Mouse (Mus musculus) liver, postnatal 0 days (tissue): ENCODE results near the gene Kif20b. TPM values are rescaled to one million over a fixed set of nuclear protein-coding genes. Genes with fewer than 3 reads are reported as not detected.

Experiments used
- ATAC-seq: fragments of 200-750 bp; cut with Nextera tagmentation; 2 replicates; pipeline ENCODE4 v1.8.0; 2017; ENCODE audit warnings: mild to moderate bottlenecking, moderate library complexity
- DNase-seq: peaks from one replicate; pipeline ENCODE4 v3.0.0-alpha.2; 2016
- H3K27ac ChIP-seq: fragments of 300-500 bp; sonication (generic); 2 replicates; pipeline ENCODE4 v1.5.1; 2014; ENCODE audit warnings: antibody characterized with exemption, moderate library complexity, mild to moderate bottlenecking, low read depth
- H3K27me3 ChIP-seq: fragments of 300-500 bp; sonication (generic); 2 replicates; pipeline ENCODE4 v1.6.1; 2014; ENCODE audit warnings: low read length, control low read depth, mixed read lengths; ENCODE audit not compliant: insufficient read depth
- H3K36me3 ChIP-seq: fragments of 300-500 bp; sonication (generic); replicated peaks from 2 replicates; pipeline ENCODE4 v1.6.1; 2014; ENCODE audit warnings: mild to moderate bottlenecking, control low read depth, low read length, moderate library complexity, mixed read lengths; ENCODE audit not compliant: insufficient read depth
- H3K4me1 ChIP-seq: fragments of 300-500 bp; sonication (generic); 2 replicates; pipeline ENCODE4 v1.6.1; 2014; ENCODE audit warnings: antibody characterized with exemption, mild to moderate bottlenecking, control low read depth; ENCODE audit not compliant: insufficient read depth
- H3K4me2 ChIP-seq: fragments of 300-500 bp; sonication (generic); 2 replicates; pipeline ENCODE4 v1.6.1; 2014; ENCODE audit warnings: low read depth, mild to moderate bottlenecking, low read length, moderate library complexity, mixed read lengths
- H3K4me3 ChIP-seq: fragments of 300-500 bp; sonication (generic); 2 replicates; pipeline ENCODE4 v1.5.1; 2014; ENCODE audit warnings: low read depth, low read length
- H3K9ac ChIP-seq: fragments of 300-500 bp; sonication (generic); replicated peaks from 2 replicates; pipeline ENCODE4 v1.6.1; 2014; ENCODE audit warnings: mild to moderate bottlenecking, moderate library complexity
- H3K9me3 ChIP-seq: fragments of 300-500 bp; sonication (generic); 2 replicates; pipeline ENCODE4 v1.6.1; 2016; ENCODE audit warnings: mild to moderate bottlenecking, control low read depth, low read length, mixed read lengths
- CTCF ChIP-seq: sonication (generic); IDR thresholded peaks from 2 replicates; pipeline ENCODE4 v1.5.1; 2016; ENCODE audit warnings: antibody characterized with exemption, low read depth
- EP300 ChIP-seq: IDR thresholded peaks from 2 replicates; pipeline ENCODE4 v1.6.1; 2016; ENCODE audit warnings: antibody characterized with exemption, low read depth, mild to moderate bottlenecking
- WGBS: fragments of 180-500 bp; shearing (Covaris S2); extraction: QIAGEN DNeasy Blood & Tissue Kit; methylation state at CpG from one replicate; pipeline ENCODE4 v1.1.7; 2014; ENCODE audit not compliant: insufficient replicate concordance; 5-methylcytosine and 5-hydroxymethylcytosine counted together
- polyA plus RNA-seq: library from polyadenylated mRNA; unstranded; fragments of >200 nt; fragmentation: Nextera tagmentation; extraction: Ambion mirVana; gene quantifications from 2 replicates; pipeline ENCODE4 v1.2.1, GENCODE M21; 2015

The Kif20b gene
- polyA plus RNA-seq, 1 experiment from 2014 or later: 18.0 TPM

DNA sequence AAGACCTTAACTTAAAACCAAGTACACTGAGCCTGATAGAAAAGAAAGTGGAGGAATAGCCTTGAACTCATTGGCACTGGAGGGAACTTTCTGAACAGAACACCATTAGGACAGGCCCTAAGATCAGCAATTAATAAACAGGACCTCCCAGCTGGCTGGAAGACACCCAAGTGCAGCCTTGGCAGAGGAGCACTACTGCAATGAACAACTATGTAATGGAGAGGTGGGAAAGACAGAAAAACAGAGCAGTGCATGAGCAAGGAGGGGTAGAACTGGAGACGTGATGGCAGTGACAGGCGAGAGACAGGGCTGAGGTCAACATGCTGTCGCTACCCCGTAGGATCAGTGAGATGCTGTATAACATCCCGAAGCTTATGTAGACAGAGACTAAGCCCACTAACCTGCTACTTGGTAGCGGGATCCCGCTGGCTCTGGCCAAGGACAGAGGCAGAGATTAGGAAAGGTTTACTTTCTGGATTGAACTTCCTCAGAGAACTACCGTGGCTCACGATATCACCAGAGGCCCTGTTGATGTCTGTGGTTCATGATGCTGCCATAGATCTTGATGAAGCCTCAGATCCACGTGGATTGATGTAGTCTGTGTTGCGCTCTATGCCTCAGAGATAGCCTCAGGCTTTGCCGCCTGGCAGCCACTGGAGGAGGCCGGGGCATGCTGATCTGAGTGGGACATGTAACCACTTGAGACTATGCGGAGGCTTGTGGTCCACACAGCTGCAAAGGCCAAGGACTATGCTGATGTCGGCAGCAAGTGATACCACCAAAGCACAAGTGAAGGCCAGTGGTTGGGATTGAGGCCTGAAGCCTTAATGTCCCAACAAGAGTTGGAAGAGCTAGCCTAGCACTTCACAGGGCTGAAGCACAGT lies 24.8 kb upstream of the Kif20b start:
- 82% methylated on average over 15 of the region's 15 CpGs for WGBS
- Histone ChIP-seq H3K4me1 (no peaks in the 10 kb centered on the region), H3K9ac (no peak overlapping the region), H3K36me3 (no peaks in the 10 kb centered on the region), H3K27ac (no peak overlapping the region), H3K4me3 (no peak overlapping the region), H3K4me2 (no peak overlapping the region), H3K27me3 (no peaks in the 10 kb centered on the region), H3K9me3 (no peaks in the 10 kb centered on the region)
- TF ChIP-seq EP300 (no peak), CTCF (no peak)
- no peak for ATAC-seq
- no peak for DNase-seq

GRCm38 (mm10) chr19:34898941-34899340 lies 23.2 kb upstream of the Kif20b start:
- no peak for ATAC-seq
- no peaks in the 10 kb centered on the region for H3K27me3 ChIP-seq
- no peaks in the 10 kb centered on the region for H3K9me3 ChIP-seq
- DNase-seq: no peak
- no peak overlapping the region for H3K9ac ChIP-seq
- TF ChIP-seq CTCF (no peak), EP300 (no peak)
- no peaks in the 10 kb centered on the region for H3K36me3 ChIP-seq
- no peak overlapping the region for H3K27ac ChIP-seq
- WGBS: 80% methylated on average over 4 of the region's 4 CpGs
- H3K4me1 ChIP-seq: no peaks in the 10 kb centered on the region
- no peak overlapping the region for H3K4me3 ChIP-seq
- H3K4me2 ChIP-seq: no peak overlapping the region

- no peak for TF ChIP-seq CTCF
- TF ChIP-seq EP300: no peak
- Histone ChIP-seq H3K27me3 (no peaks in the 10 kb centered on the region), H3K36me3 (no peaks in the 10 kb centered on the region), H3K4me3 (no peak overlapping the region), H3K9me3 (no peaks in the 10 kb centered on the region), H3K9ac (no peak overlapping the region), H3K4me2 (no peak overlapping the region), H3K4me1 (no peaks in the 10 kb centered on the region), H3K27ac (no peak overlapping the region)
- ATAC-seq: no peak
- DNase-seq: no peak
- 91% methylated on average over 7 of the region's 7 CpGs for WGBS
Observed at GRCm38 (mm10) chr19:34901266-34901665, 20.9 kb upstream of the Kif20b start.

- WGBS: 71% methylated on average over 2 of the region's 2 CpGs
- TF ChIP-seq EP300: no peak
- TF ChIP-seq CTCF: no peak
- no peaks in the 10 kb centered on the region for H3K4me1 ChIP-seq
- no peaks in the 10 kb centered on the region for H3K36me3 ChIP-seq
- DNase-seq (no peak), ATAC-seq (no peak)
- no peaks in the 10 kb centered on the region for H3K27me3 ChIP-seq
- no peak overlapping the region for H3K27ac ChIP-seq
- H3K4me2 ChIP-seq: no peak overlapping the region
- H3K4me3 ChIP-seq: no peak overlapping the region
- no peak overlapping the region for H3K9ac ChIP-seq
- no peaks in the 10 kb centered on the region for H3K9me3 ChIP-seq
Observed at GRCm38 (mm10) chr19:34901735-34902134, 20.4 kb upstream of the Kif20b start.

- no peak overlapping the region for H3K27ac ChIP-seq
- H3K9me3 ChIP-seq: no peaks in the 10 kb centered on the region
- H3K27me3 ChIP-seq: no peaks in the 10 kb centered on the region
- H3K4me1 ChIP-seq: no peaks in the 10 kb centered on the region; the same call in 1 of the 2 replicates
- no peak overlapping the region for H3K4me2 ChIP-seq
- DNase-seq (no peak), ATAC-seq (no peak)
- H3K36me3 ChIP-seq: no peaks in the 10 kb centered on the region
- H3K4me3 ChIP-seq: no peak overlapping the region
- TF ChIP-seq EP300: no peak
- TF ChIP-seq CTCF: no peak
- 81% methylated on average over 5 of the region's 5 CpGs for WGBS
- no peak overlapping the region for H3K9ac ChIP-seq
Observed at GRCm38 (mm10) chr19:34904032-34904431, 18.1 kb upstream of the Kif20b start.

DNA sequence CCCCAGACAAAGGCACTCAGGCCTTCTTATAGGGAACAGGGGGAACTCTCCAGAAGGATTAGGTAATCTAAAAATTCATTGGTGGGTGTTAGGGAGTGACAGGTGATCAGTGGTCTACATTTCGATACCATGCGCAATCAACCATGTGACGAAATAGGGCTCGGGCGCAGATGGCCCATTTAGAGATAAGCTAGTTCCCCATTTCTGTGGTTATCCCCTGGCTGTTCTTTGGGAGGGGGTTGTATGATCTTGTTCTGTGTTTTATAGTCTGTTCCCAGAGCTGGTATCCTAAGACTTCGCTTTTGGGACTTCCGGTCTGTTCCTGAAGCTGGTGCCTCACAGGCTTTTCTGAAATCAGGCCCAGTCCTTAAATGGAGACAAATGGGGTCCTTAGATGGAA lies 16.7 kb upstream of the Kif20b start:
- DNase-seq: peak; percentile 17

More for the DNA sequence above, 16.7 kb upstream of the Kif20b start:
- 0 out of 2 replicates have a peak, but pooled peaks have one; percentile 17 for ATAC-seq
- no peak overlapping the region for H3K4me2 ChIP-seq
- H3K4me1 ChIP-seq: no peaks in the 10 kb centered on the region; the same call in 1 of the 2 replicates
- WGBS: 32% methylated on average over 7 of the region's 7 CpGs
- no peak overlapping the region for H3K4me3 ChIP-seq
- TF ChIP-seq EP300 (no peak), CTCF (no peak)
- no peaks in the 10 kb centered on the region for H3K27me3 ChIP-seq
- no peaks in the 10 kb centered on the region for H3K9me3 ChIP-seq
- no peak overlapping the region for H3K9ac ChIP-seq
- H3K27ac ChIP-seq: no peak overlapping the region
- no peaks in the 10 kb centered on the region for H3K36me3 ChIP-seq
